Comparison of ENCODE assay signal across 10 mouse cellular contexts in the genomic region with DNA sequence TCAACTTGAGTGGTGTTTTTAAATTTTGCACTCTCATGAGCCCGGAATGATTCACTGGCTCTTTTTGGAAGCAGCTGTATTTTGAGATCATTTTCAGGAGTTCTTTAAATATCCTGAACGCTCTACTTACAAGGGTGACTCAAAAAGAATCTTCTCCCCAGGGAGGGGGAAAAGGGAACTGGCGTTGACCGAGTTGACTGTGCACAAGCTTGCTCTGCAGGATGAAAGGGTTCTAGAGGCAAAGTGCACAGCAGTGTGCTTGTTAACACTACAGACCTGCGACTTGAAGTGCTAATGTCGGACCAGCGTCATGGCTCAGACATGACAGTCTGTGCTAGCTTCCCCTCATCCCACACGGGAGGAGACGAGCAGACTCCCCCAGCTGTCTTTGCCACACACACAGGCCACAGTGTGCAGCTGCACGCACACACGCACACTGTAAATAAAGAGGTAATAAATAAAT. TPM values are rescaled to one million over a fixed set of nuclear protein-coding genes. Genes with fewer than 3 reads are reported as not detected.
A peak's percentile ranks its signal among the peaks of the same experiment; 100 is the strongest.
DNase-seq lines count a peak whose midpoint lies in the region.
"Had no signal": no experiment of that assay in that cellular context is flagged by ENCODE, and none has a peak within 500 bp of the region (broad histone marks: within the 10 kb centered on the region; RNA-seq: fewer than 3 reads in every experiment).

No protein-coding gene starts in this region.

- DNase-seq in heart, adult 18-20 months: peak; percentile 26 to 64
- DNase-seq in heart, embryonic 10.5 days (ENCODE audit: low spot score): no peak
- peak; percentile 82 for DNase-seq in NIH3T3 (ENCODE audit: low read depth)
- peak; percentile 15 for DNase-seq in gastrocnemius, postnatal 25 days
- DNase-seq in lung, postnatal 10 days: no peak
- no peak for DNase-seq in hindbrain, embryonic 10.5 days (ENCODE audit: low spot score)
- DNase-seq in spleen, adult 12 weeks (ENCODE audit: low spot score): no peak
- DNase-seq: cerebellum, adult 11-12 months; spleen, adult 18-20 months had no signal

- H3K36me3 ChIP-seq in heart, embryonic 10.5 days: no peaks in the 10 kb centered on the region
- H3K36me3 ChIP-seq in macrophage (ENCODE audit: inconsistent target): no peaks in the 10 kb centered on the region
- H3K36me3 ChIP-seq in hindbrain, embryonic 10.5 days: no peaks in the 10 kb centered on the region

- H3K27ac ChIP-seq in heart, embryonic 10.5 days: no peak overlapping the region
- peak overlapping the region; percentile 98 for H3K27ac ChIP-seq in macrophage
- H3K27ac ChIP-seq in hindbrain, embryonic 10.5 days: no peak overlapping the region

- no peaks in the 10 kb centered on the region for H3K9me3 ChIP-seq in heart, embryonic 10.5 days
- no peaks in the 10 kb centered on the region for H3K9me3 ChIP-seq in hindbrain, embryonic 10.5 days

- H3K4me3 ChIP-seq in heart, embryonic 10.5 days: no peak overlapping the region
- H3K4me3 ChIP-seq in macrophage (ENCODE audit: inconsistent target): no peak overlapping the region
- no peak overlapping the region for H3K4me3 ChIP-seq in hindbrain, embryonic 10.5 days

- no peaks in the 10 kb centered on the region for H3K79me2 ChIP-seq in macrophage (ENCODE audit: inconsistent target)

- no peaks in the 10 kb centered on the region for H3K4me1 ChIP-seq in heart, embryonic 10.5 days
- no peaks in the 10 kb centered on the region for H3K4me1 ChIP-seq in hindbrain, embryonic 10.5 days (replicated peaks)

- WGBS in heart, embryonic 10.5 days: 50% methylated on average over 11 of the region's 11 CpGs
- 45% methylated on average over 11 of the region's 11 CpGs for WGBS in macrophage (ENCODE audit: missing documents)
- 74% methylated on average over 11 of the region's 11 CpGs for WGBS in hindbrain, embryonic 10.5 days

- H3K27me3 ChIP-seq in heart, embryonic 10.5 days (ENCODE audit: insufficient read depth, poor library complexity, severe bottlenecking): no peaks in the 10 kb centered on the region
- no peaks in the 10 kb centered on the region for H3K27me3 ChIP-seq in hindbrain, embryonic 10.5 days (ENCODE audit: insufficient read depth, poor library complexity, severe bottlenecking)

RNA-seq across cellular contexts. Expression of a gene that starts 26.0 kb away (rescaled TPM):
- total RNA-seq in heart, adult 18-20 months (2021): 10 to 100 TPM; 24.7 to 26.9 TPM
- 39.4 TPM in 2 replicates for polyA plus RNA-seq in heart, embryonic 10.5 days (2016; fragmentation: Nextera tagmentation; extraction: Ambion mirVana)
- total RNA-seq in gastrocnemius, postnatal 25 days (2021): 10 to 100 TPM; 21.1 to 22.5 TPM
- total RNA-seq in macrophage (2018; cell fraction: chromatin; rRNA removed): 10 to 100 TPM in 24 of 26 experiments, 1 to 10 TPM in 2; 5.2 to 51.6 (median 25.6) TPM
- total RNA-seq in macrophage (2018; cell fraction: cytosol; rRNA removed): 10 to 100 TPM; 39.6 to 64.0 (median 54.0) TPM
- total RNA-seq in macrophage (2018; cell fraction: nucleus; rRNA removed): 10 to 100 TPM; 22.8 to 94.8 (median 41.2) TPM
- 48.4 to 82.0 TPM (median 65.1 TPM) in 3 replicates for polyA plus RNA-seq in macrophage (2018)
- polyA plus RNA-seq in hindbrain, embryonic 10.5 days (2016; fragmentation: Nextera tagmentation; extraction: Ambion mirVana): 43.7 and 52.6 TPM in 2 replicates

RNA-seq across cellular contexts. Expression of a gene that starts 31.5 kb away (rescaled TPM):
- 10 to 100 TPM; 40.6 to 41.8 TPM for total RNA-seq in heart, adult 18-20 months (2021)
- polyA plus RNA-seq in heart, embryonic 10.5 days (2016; fragmentation: Nextera tagmentation; extraction: Ambion mirVana): 217 and 273 TPM in 2 replicates
- total RNA-seq in gastrocnemius, postnatal 25 days (2021): 10 to 100 TPM; 18.4 to 22.9 TPM
- 100 to 1,000 TPM in 6 of 26 experiments, 10 to 100 TPM in 20; 41.5 to 158 (median 77.7) TPM for total RNA-seq in macrophage (2018; cell fraction: chromatin; rRNA removed)
- total RNA-seq in macrophage (2018; cell fraction: cytosol; rRNA removed): 100 to 1,000 TPM; 209 to 316 (median 252) TPM
- total RNA-seq in macrophage (2018; cell fraction: nucleus; rRNA removed): 100 to 1,000 TPM in 23 of 26 experiments, 10 to 100 TPM in 3; 77.9 to 298 (median 112) TPM
- 211 to 931 TPM (median 452 TPM) in 3 replicates for polyA plus RNA-seq in macrophage (2018)
- 311 and 400 TPM in 2 replicates for polyA plus RNA-seq in hindbrain, embryonic 10.5 days (2016; fragmentation: Nextera tagmentation; extraction: Ambion mirVana)

RNA-seq across cellular contexts. Expression of a gene that starts 41.3 kb away (rescaled TPM):
- total RNA-seq in heart, adult 18-20 months (2021): 10 to 100 TPM; 81.6 to 88.8 TPM
- 20.0 and 20.4 TPM in 2 replicates for polyA plus RNA-seq in heart, embryonic 10.5 days (2016; fragmentation: Nextera tagmentation; extraction: Ambion mirVana)
- total RNA-seq in gastrocnemius, postnatal 25 days (2021): 10 to 100 TPM; 12.5 to 16.8 TPM
- 100 to 1,000 TPM in 8 of 26 experiments, 10 to 100 TPM in 18; 17.6 to 118 (median 84.2) TPM for total RNA-seq in macrophage (2018; cell fraction: chromatin; rRNA removed)
- total RNA-seq in macrophage (2018; cell fraction: cytosol; rRNA removed): 10 to 100 TPM; 41.5 to 83.2 (median 60.9) TPM
- total RNA-seq in macrophage (2018; cell fraction: nucleus; rRNA removed): 100 to 1,000 TPM in 16 of 26 experiments, 10 to 100 TPM in 10; 58.3 to 168 (median 104) TPM
- polyA plus RNA-seq in macrophage (2018): 27.8 to 48.0 TPM (median 34.4 TPM) in 3 replicates
- 27.9 and 31.3 TPM in 2 replicates for polyA plus RNA-seq in hindbrain, embryonic 10.5 days (2016; fragmentation: Nextera tagmentation; extraction: Ambion mirVana)

Comparison
In these comparisons a context has a peak if more than half of its experiments do, and no peak if none do; other contexts are left out.
1. DNase-seq: peak in heart, adult 18-20 months (2 of 2), NIH3T3 (single experiment) and gastrocnemius, postnatal 25 days (single experiment); none in heart, embryonic 10.5 days (single experiment), lung, postnatal 10 days (single experiment), hindbrain, embryonic 10.5 days (single experiment) and spleen, adult 12 weeks (single experiment).